Mouse (Mus musculus): ENCODE results near the gene Htr6. TPM values are rescaled to one million over a fixed set of nuclear protein-coding genes. Genes with fewer than 3 reads are reported as not detected.

Htr6 gene
- 1.2 and 1.3 TPM in 2 replicates for polyA plus RNA-seq (2012; rRNA removed)

DNA sequence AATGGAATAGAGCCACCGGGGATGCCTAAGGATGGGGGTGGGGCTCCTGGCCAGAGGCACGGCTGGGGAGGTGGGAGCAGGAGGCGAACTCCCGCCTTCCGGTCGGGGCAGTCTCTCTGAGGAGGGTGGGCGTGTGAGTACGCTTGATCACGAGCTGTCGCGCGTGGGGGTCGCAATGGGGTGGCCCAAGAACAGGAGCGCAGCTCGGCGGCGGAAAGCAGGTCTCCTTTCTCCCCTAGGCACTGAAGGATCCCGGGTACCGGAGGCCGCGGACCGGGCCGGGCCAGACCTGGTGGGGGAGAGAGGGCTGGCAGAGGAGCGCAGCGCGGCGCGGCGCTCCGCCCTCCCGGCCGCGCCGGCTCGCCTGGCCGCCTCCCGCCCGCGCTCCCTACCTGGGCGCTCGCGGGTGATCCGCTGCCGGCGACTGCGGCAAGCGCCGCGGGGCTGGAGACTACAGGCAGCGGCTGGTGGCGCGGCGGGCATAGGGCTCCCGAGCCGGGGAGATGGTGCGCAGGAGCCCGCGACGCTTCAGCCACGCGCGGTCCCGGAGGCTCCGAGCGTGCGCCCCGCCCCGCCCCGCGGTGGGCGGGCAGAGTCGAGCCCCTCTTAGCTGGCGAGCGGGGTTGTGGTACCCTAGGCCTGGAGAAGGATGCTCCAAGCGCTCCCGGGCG, at the start of gene Htr6:
Gene Htr6 (minus strand): TSS at position 530 of the 671 bp plus-strand sequence.

DNA sequence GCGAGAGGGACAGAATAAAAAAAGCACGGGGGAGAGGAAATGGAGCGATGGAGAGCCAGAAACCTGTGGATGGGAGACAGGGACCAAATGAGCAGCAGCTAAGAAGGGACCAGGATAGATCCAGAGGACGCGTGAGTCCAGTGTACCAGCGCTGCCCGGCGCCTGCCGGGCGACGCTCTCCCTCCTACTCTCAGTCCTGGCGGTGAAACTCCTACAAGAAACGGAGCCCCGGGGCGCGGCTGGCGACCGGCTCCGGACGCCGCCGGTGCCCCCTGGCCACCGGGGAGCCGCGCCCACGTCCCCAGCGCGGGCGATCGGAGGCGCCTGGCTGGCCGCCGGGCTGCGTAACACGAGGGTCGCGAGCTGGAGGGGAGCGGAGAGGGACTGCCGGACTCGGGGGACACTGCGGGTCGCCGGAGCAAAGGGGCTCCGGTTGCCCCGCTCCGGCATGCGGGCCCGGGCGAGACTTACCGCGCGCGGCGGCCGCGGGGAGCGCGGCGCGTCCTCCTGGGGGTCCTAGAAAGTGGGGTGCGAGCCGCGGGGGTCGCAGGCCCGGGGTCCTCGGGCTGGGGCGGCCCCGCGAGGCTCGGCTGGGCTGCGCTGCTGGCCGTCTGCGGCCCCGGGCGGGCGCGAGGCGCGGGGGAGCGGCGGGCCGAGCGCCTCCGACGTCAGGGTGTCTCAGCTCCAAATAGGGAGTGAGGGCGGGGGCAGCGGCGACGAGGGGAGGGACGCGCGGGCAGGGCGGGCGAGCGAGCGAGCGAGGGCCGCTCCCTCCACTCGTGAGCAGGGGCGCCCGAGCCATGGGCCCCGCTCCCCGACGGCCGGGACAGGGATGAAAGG, 17.2 kb upstream of the Htr6 start, which contains the start of gene Nbl1:
Gene Nbl1 (minus strand): TSS at position 638 of the 840 bp plus-strand sequence.

Other genes starting within 250 kb of the Htr6 start
- gene Pla2g5, start 212.1 kb downstream of the Htr6 start, polyA plus RNA-seq (2012; rRNA removed), result 0.54 and 0.64 TPM in 2 replicates
- gene Gm13030, start 201.6 kb downstream of the Htr6 start, polyA plus RNA-seq (2012; rRNA removed), result not detected in 2 replicates
- gene Pla2g2e, start 197.6 kb downstream of the Htr6 start, polyA plus RNA-seq (2012; rRNA removed), result not detected in 2 replicates
- gene Otud3, start 161.6 kb downstream of the Htr6 start, polyA plus RNA-seq (2012; rRNA removed), result 8.2 and 8.9 TPM in 2 replicates
- not detected in 2 replicates for gene Rnf186, start 108.5 kb downstream of the Htr6 start, polyA plus RNA-seq (2012; rRNA removed)
- 1.0 and 1.2 TPM in 2 replicates for gene Tmco4, start 102.7 kb downstream of the Htr6 start, polyA plus RNA-seq (2012; rRNA removed)
- gene Nbl1, start 17.4 kb upstream of the Htr6 start, polyA plus RNA-seq (2012; rRNA removed), result 30.6 and 59.3 TPM in 2 replicates
- 178 and 192 TPM in 2 replicates for gene Minos1, start 55.5 kb upstream of the Htr6 start, polyA plus RNA-seq (2012; rRNA removed)
- 187 and 200 TPM in 2 replicates for gene Capzb, start 117.3 kb upstream of the Htr6 start, polyA plus RNA-seq (2012; rRNA removed)
- gene Pqlc2, start 235.1 kb upstream of the Htr6 start, polyA plus RNA-seq (2012; rRNA removed), result 19.3 and 21.6 TPM in 2 replicates
- gene Akr7a5, start 235.2 kb upstream of the Htr6 start, polyA plus RNA-seq (2012; rRNA removed), result 17.1 and 22.2 TPM in 2 replicates

Data from central nervous system, embryonic 14 days (tissue).